Mouse (Mus musculus) heart, embryonic 10.5 days (tissue): ENCODE measurements around the gene Bak1. TPM values are rescaled to one million over a fixed set of nuclear protein-coding genes. Genes with fewer than 3 reads are reported as not detected.

ENCODE experiments used
- polyA plus RNA-seq: library from polyadenylated mRNA; unstranded; fragments of >200 nt; fragmentation: Nextera tagmentation; extraction: Ambion mirVana; gene quantifications from 2 replicates; pipeline ENCODE4 v1.2.1, GENCODE M21; 2016

Bak1 gene
- polyA plus RNA-seq, 1 experiment from 2014 or later = 6.8 TPM

Other genes starting within 250 kb of the Bak1 start
- gene Bnip1, start 247.9 kb downstream of the Bak1 start, polyA plus RNA-seq = 51.1 and 51.6 TPM in 2 replicates
- gene Nkx2-5, start 184.0 kb downstream of the Bak1 start, polyA plus RNA-seq = 146 and 189 TPM in 2 replicates
- 6.7 and 8.3 TPM in 2 replicates for gene Kifc5b, start 111.9 kb downstream of the Bak1 start, polyA plus RNA-seq
- 6.0 and 7.3 TPM in 2 replicates for gene Phf1, start 96.0 kb downstream of the Bak1 start, polyA plus RNA-seq
- 155 and 167 TPM in 2 replicates for gene Cuta, start 89.4 kb downstream of the Bak1 start, polyA plus RNA-seq
- 0.86 and 1.6 TPM in 2 replicates for gene Syngap1, start 87.8 kb downstream of the Bak1 start, polyA plus RNA-seq
- 12.5 and 14.6 TPM in 2 replicates for gene Zbtb9, start 55.8 kb downstream of the Bak1 start, polyA plus RNA-seq
- gene Itpr3, start 28.3 kb upstream of the Bak1 start, polyA plus RNA-seq = 2.9 TPM in 2 replicates
- gene Uqcc2, start 104.9 kb upstream of the Bak1 start, polyA plus RNA-seq = 393 and 440 TPM in 2 replicates
- 0.05 and 0.10 TPM in 2 replicates for gene Ip6k3, start 138.8 kb upstream of the Bak1 start, polyA plus RNA-seq
- 11.1 and 14.4 TPM in 2 replicates for gene Lemd2, start 175.5 kb upstream of the Bak1 start, polyA plus RNA-seq